Mouse (Mus musculus) stomach, postnatal 0 days (tissue): ENCODE measurements around the gene Ltbp1. TPM values are rescaled to one million over a fixed set of nuclear protein-coding genes. Genes with fewer than 3 reads are reported as not detected.

ENCODE experiments used
- ATAC-seq: fragments of 200-750 bp; cut with Nextera tagmentation; 2 replicates; pipeline ENCODE4 v1.8.0; 2017; ENCODE audit not compliant: low FRiP score, low TSS enrichment
- DNase-seq: peaks from one replicate; pipeline ENCODE4 v3.0.0-alpha.2; 2016; ENCODE audit warnings: low spot score
- H3K27ac ChIP-seq: fragments of 300-500 bp; sonication (generic); replicated peaks from 2 replicates; pipeline ENCODE4 v1.5.1; 2014; ENCODE audit warnings: mild to moderate bottlenecking, control low read depth
- H3K27me3 ChIP-seq: fragments of 300-500 bp; sonication (generic); 2 replicates; pipeline ENCODE4 v1.6.1; 2014; ENCODE audit warnings: low read length; ENCODE audit not compliant: control insufficient read depth, insufficient read depth
- H3K36me3 ChIP-seq: fragments of 300-500 bp; sonication (generic); 2 replicates; pipeline ENCODE4 v1.6.1; 2014; ENCODE audit warnings: low read length, mixed read lengths; ENCODE audit not compliant: control insufficient read depth, insufficient read depth
- H3K4me1 ChIP-seq: fragments of 300-500 bp; sonication (generic); replicated peaks from 2 replicates; pipeline ENCODE4 v1.6.1; 2014; ENCODE audit warnings: antibody characterized with exemption; ENCODE audit not compliant: control insufficient read depth, insufficient read depth
- H3K4me2 ChIP-seq: fragments of 300-500 bp; sonication (generic); replicated peaks from 2 replicates; pipeline ENCODE4 v1.6.1; 2014; ENCODE audit warnings: low read depth, mild to moderate bottlenecking, control low read depth, moderate library complexity
- H3K4me3 ChIP-seq: fragments of 300-500 bp; sonication (generic); 2 replicates; pipeline ENCODE4 v1.5.1; 2014; ENCODE audit warnings: low read depth, low read length, control low read depth
- H3K9ac ChIP-seq: fragments of 300-500 bp; sonication (generic); 2 replicates; pipeline ENCODE4 v1.6.1; 2014; ENCODE audit warnings: mild to moderate bottlenecking, low read length, control low read depth, mixed read lengths
- H3K9me3 ChIP-seq: fragments of 300-500 bp; sonication (generic); 2 replicates; pipeline ENCODE4 v1.6.1; 2016; ENCODE audit warnings: low read length; ENCODE audit not compliant: control insufficient read depth
- CTCF ChIP-seq: IDR thresholded peaks from 2 replicates; pipeline ENCODE4 v1.5.1; 2016; ENCODE audit warnings: antibody characterized with exemption, low read depth, mild to moderate bottlenecking, moderate library complexity
- EP300 ChIP-seq: optimal IDR thresholded peaks from 2 replicates; pipeline ENCODE3; 2016; ENCODE audit warnings: antibody characterized with exemption
- WGBS: fragments of 180-500 bp; shearing (Covaris S2); extraction: QIAGEN DNeasy Blood & Tissue Kit; methylation state at CpG from one replicate; pipeline ENCODE4 v1.1.7; 2014; 5-methylcytosine and 5-hydroxymethylcytosine counted together
- polyA plus RNA-seq: library from polyadenylated mRNA; unstranded; fragments of >200 nt; fragmentation: Nextera tagmentation; extraction: Ambion mirVana; gene quantifications from 2 replicates; pipeline ENCODE4 v1.2.1, GENCODE M21; 2015

Ltbp1 gene
- polyA plus RNA-seq, 1 experiment from 2014 or later = 16.2 TPM

GRCm38 (mm10) chr17:75202314-75202713 lies 196.9 kb downstream of the Ltbp1 start:
- H3K36me3 ChIP-seq = no peaks in the 10 kb centered on the region
- H3K4me1 ChIP-seq = no peaks in the 10 kb centered on the region
- no peaks in the 10 kb centered on the region for H3K9me3 ChIP-seq
- 91% methylated on average over 3 of the region's 3 CpGs for WGBS
- no peak for TF ChIP-seq CTCF
- TF ChIP-seq EP300 = no peak
- no peak for ATAC-seq
- no peak overlapping the region for H3K9ac ChIP-seq
- H3K27me3 ChIP-seq = no peaks in the 10 kb centered on the region
- no peak overlapping the region for H3K27ac ChIP-seq
- H3K4me3 ChIP-seq = no peak overlapping the region
- H3K4me2 ChIP-seq = no peak overlapping the region
- no peak for DNase-seq

GRCm38 (mm10) chr17:75204065-75204464 lies 198.7 kb downstream of the Ltbp1 start:
- Histone ChIP-seq H3K36me3 (no peaks in the 10 kb centered on the region), H3K4me3 (no peak overlapping the region), H3K9ac (no peak overlapping the region), H3K27me3 (no peaks in the 10 kb centered on the region), H3K4me2 (no peak overlapping the region), H3K27ac (no peak overlapping the region), H3K9me3 (no peaks in the 10 kb centered on the region), H3K4me1 (no peaks in the 10 kb centered on the region)
- TF ChIP-seq CTCF = no peak
- no peak for TF ChIP-seq EP300
- WGBS = 78% methylated on average over 1 of the region's 1 CpGs
- DNase-seq (no peak), ATAC-seq (no peak)

DNA sequence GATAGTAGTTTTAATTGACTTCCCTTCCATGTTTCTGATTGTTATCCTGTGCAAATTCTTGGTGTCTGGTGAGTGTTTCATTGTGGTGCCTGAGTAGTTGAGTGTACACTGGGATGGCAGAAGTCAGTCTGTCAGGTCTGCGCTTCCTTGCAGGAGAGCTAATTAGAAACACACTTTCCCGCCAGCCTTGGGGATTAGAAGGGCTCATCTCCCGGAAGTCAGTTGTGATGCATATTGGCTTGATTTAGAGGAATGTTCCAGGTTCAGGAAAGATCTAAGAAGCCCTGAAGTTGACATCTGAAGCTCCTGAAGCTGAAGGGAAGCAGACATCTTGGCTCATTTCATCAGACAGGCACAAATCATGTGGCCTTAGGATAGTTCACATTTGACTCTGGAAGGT lies 200.9 kb downstream of the Ltbp1 start:
- no peaks in the 10 kb centered on the region for H3K9me3 ChIP-seq
- H3K27ac ChIP-seq = no peak overlapping the region
- H3K4me3 ChIP-seq = no peak overlapping the region
- ATAC-seq = no peak
- no peak overlapping the region for H3K9ac ChIP-seq
- TF ChIP-seq CTCF = no peak
- no peak for TF ChIP-seq EP300
- WGBS = 57% methylated on average over 3 of the region's 3 CpGs
- no peak for DNase-seq
- H3K27me3 ChIP-seq = no peaks in the 10 kb centered on the region
- no peaks in the 10 kb centered on the region for H3K36me3 ChIP-seq
- no peak overlapping the region for H3K4me2 ChIP-seq
- H3K4me1 ChIP-seq = no peaks in the 10 kb centered on the region

DNA sequence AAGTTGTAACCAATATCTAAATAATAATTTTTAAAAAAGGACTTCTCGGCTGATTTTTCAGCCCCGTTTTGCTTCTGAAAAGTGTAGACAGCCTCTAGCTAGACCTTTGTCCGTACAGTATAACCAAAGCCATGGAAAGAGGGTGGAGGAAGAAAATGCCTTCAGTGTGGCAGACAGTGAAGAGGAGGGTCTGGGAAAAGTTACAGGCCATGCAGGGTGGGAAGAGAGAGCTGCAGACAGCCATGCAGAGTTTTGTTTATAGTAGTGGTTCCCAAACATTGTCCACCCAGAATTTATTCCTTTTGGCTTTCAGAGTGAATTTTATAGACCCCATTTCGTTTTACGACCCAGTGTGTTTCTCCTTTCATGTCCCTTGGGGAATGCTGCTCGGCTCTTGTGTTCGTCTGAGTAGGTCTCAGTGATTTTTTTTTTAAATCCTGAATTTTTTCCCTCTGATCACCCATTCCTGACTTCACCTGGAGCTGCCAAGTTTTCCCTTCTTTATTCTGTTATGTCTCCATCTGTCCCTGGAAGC lies 202.9 kb downstream of the Ltbp1 start:
- no peak overlapping the region for H3K4me2 ChIP-seq
- DNase-seq (no peak), ATAC-seq (no peak)
- H3K9me3 ChIP-seq = no peaks in the 10 kb centered on the region
- no peak for TF ChIP-seq CTCF
- no peak for TF ChIP-seq EP300
- no peaks in the 10 kb centered on the region for H3K27me3 ChIP-seq
- H3K9ac ChIP-seq = no peak overlapping the region
- 62% methylated on average over 7 of the region's 7 CpGs for WGBS
- no peak overlapping the region for H3K4me3 ChIP-seq
- no peak overlapping the region for H3K27ac ChIP-seq
- no peaks in the 10 kb centered on the region for H3K4me1 ChIP-seq
- H3K36me3 ChIP-seq = no peaks in the 10 kb centered on the region

- Histone ChIP-seq H3K4me2 (no peak overlapping the region), H3K4me1 (no peaks in the 10 kb centered on the region), H3K9me3 (no peaks in the 10 kb centered on the region), H3K36me3 (no peaks in the 10 kb centered on the region), H3K27me3 (no peaks in the 10 kb centered on the region), H3K4me3 (no peak overlapping the region), H3K9ac (no peak overlapping the region), H3K27ac (no peak overlapping the region)
- no peak for DNase-seq
- no peak for TF ChIP-seq CTCF
- TF ChIP-seq EP300 = no peak
- ATAC-seq = no peak
- WGBS = 85% methylated on average over 4 of the region's 4 CpGs
Observed at GRCm38 (mm10) chr17:75210526-75210925, 205.2 kb downstream of the Ltbp1 start.

- TF ChIP-seq EP300 (no peak), CTCF (no peak)
- H3K4me1 ChIP-seq = no peaks in the 10 kb centered on the region
- no peak overlapping the region for H3K4me3 ChIP-seq
- ATAC-seq (no peak), DNase-seq (no peak)
- no peaks in the 10 kb centered on the region for H3K9me3 ChIP-seq
- WGBS = 92% methylated on average over 2 of the region's 2 CpGs
- no peak overlapping the region for H3K9ac ChIP-seq
- H3K27me3 ChIP-seq = no peaks in the 10 kb centered on the region
- H3K27ac ChIP-seq = no peak overlapping the region
- no peak overlapping the region for H3K4me2 ChIP-seq
- no peaks in the 10 kb centered on the region for H3K36me3 ChIP-seq
Observed at GRCm38 (mm10) chr17:75216362-75216761, 211.0 kb downstream of the Ltbp1 start.
